Mouse (Mus musculus): ENCODE results near the gene Adamts10. TPM values are rescaled to one million over a fixed set of nuclear protein-coding genes. Genes with fewer than 3 reads are reported as not detected.

The Adamts10 gene
- 10 to 100 TPM; 33.4 to 34.1 TPM for total RNA-seq (2021)
- long read RNA-seq, experiment 1, full-length matches to known transcripts = 1 of 11 reads
- long read RNA-seq, experiment 1, partial matches to known transcripts = 1 of 11 reads
- long read RNA-seq, experiment 1, other reads (novel, unspliced or antisense) = 9 of 11 reads
- long read RNA-seq, experiment 2, partial matches to known transcripts = 5 of 14 reads
- long read RNA-seq, experiment 2, other reads (novel, unspliced or antisense) = 8 of 14 reads

GRCm38 (mm10) chr17:33523918-33524755, at the start of gene Adamts10:
Gene Adamts10, plus strand, starts transcription at chr17:33524204.
- DNase-seq (ENCODE audit: low spot score in 2 of 2) = peak; percentile 51 to 52

GRCm38 (mm10) chr17:33484020-33484419, 40.0 kb upstream of the Adamts10 start:
- DNase-seq (ENCODE audit: low spot score in 2 of 2) = no peak

GRCm38 (mm10) chr17:33487211-33487610, 36.8 kb upstream of the Adamts10 start:
- DNase-seq (ENCODE audit: low spot score in 2 of 2) = no peak

GRCm38 (mm10) chr17:33487652-33488051, 36.4 kb upstream of the Adamts10 start:
- peak in 1 of 2 experiments; percentile 22 for DNase-seq (ENCODE audit: low spot score in 2 of 2)

- DNase-seq (ENCODE audit: low spot score in 2 of 2) = no peak
Observed at GRCm38 (mm10) chr17:33491371-33491770, 32.6 kb upstream of the Adamts10 start.

GRCm38 (mm10) chr17:33493065-33493464, 30.9 kb upstream of the Adamts10 start:
- DNase-seq (ENCODE audit: low spot score in 2 of 2) = peak in 1 of 2 experiments; percentile 13

- no peak for DNase-seq (ENCODE audit: low spot score in 2 of 2)
Observed at GRCm38 (mm10) chr17:33494586-33494985, 29.4 kb upstream of the Adamts10 start.

- DNase-seq (ENCODE audit: low spot score in 2 of 2) = no peak
Observed at GRCm38 (mm10) chr17:33498918-33499317, 25.1 kb upstream of the Adamts10 start.

- no peak for DNase-seq (ENCODE audit: low spot score in 2 of 2)
Observed at GRCm38 (mm10) chr17:33508386-33508785, 15.6 kb upstream of the Adamts10 start.

GRCm38 (mm10) chr17:33510172-33510571, 13.8 kb upstream of the Adamts10 start:
- no peak for DNase-seq (ENCODE audit: low spot score in 2 of 2)

GRCm38 (mm10) chr17:33512441-33513415, 11.3 kb upstream of the Adamts10 start:
- DNase-seq (ENCODE audit: low spot score in 2 of 2) = no peak

- DNase-seq (ENCODE audit: low spot score in 2 of 2) = no peak
Observed at GRCm38 (mm10) chr17:33513874-33514273, 10.1 kb upstream of the Adamts10 start.

- DNase-seq (ENCODE audit: low spot score in 2 of 2) = no peak
Observed at GRCm38 (mm10) chr17:33520366-33520765, 3.6 kb upstream of the Adamts10 start.

- DNase-seq (ENCODE audit: low spot score in 2 of 2) = peak in 1 of 2 experiments; percentile 50
Observed at GRCm38 (mm10) chr17:33523431-33523917, 530 bp upstream of the Adamts10 start.

GRCm38 (mm10) chr17:33524806-33525373, 886 bp downstream of the Adamts10 start:
- DNase-seq (ENCODE audit: low spot score in 2 of 2) = no peak

GRCm38 (mm10) chr17:33526506-33526905, 2.5 kb downstream of the Adamts10 start:
- DNase-seq (ENCODE audit: low spot score in 2 of 2) = peak in 1 of 2 experiments; percentile 23

GRCm38 (mm10) chr17:33539106-33539675, 15.2 kb downstream of the Adamts10 start:
- peak; percentile 27 to 64 for DNase-seq (ENCODE audit: low spot score in 2 of 2)

- DNase-seq (ENCODE audit: low spot score in 2 of 2) = no peak
Observed at GRCm38 (mm10) chr17:33539878-33540277, 15.9 kb downstream of the Adamts10 start.

GRCm38 (mm10) chr17:33549212-33549611, 25.2 kb downstream of the Adamts10 start:
- DNase-seq (ENCODE audit: low spot score in 2 of 2) = no peak

GRCm38 (mm10) chr17:33550388-33550787, 26.4 kb downstream of the Adamts10 start:
- no peak for DNase-seq (ENCODE audit: low spot score in 2 of 2)
